Mouse (Mus musculus) brown adipose tissue, adult 24 weeks (tissue): Measurements from ENCODE around the gene B4galnt4. TPM values are rescaled to one million over a fixed set of nuclear protein-coding genes. Genes with fewer than 3 reads are reported as not detected.

Experiments used
- H3K27ac ChIP-seq: fragments of 200-500 bp; replicated peaks from 2 replicates; pipeline ENCODE4 v1.5.1; 2012; ENCODE audit warnings: low read depth, mild to moderate bottlenecking, low read length
- H3K4me1 ChIP-seq: fragments of 200-500 bp; 2 replicates; pipeline ENCODE4 v1.6.1; 2012; ENCODE audit warnings: low read length, mixed read lengths; ENCODE audit not compliant: control insufficient read depth, insufficient read depth, insufficient read length
- H3K4me3 ChIP-seq: fragments of 200-500 bp; 2 replicates; pipeline ENCODE4 v1.5.1; 2012; ENCODE audit warnings: low read depth, mild to moderate bottlenecking, low read length, moderate library complexity; ENCODE audit not compliant: insufficient read depth
- polyA plus RNA-seq: library from polyadenylated mRNA; stranded (reverse); fragments of >200 nt; gene quantifications from 2 replicates; pipeline ENCODE4 v1.2.4, GENCODE M21; 2012; ENCODE audit not compliant: missing spikeins, insufficient read depth, insufficient read length

The B4galnt4 gene
- polyA plus RNA-seq, 1 experiment: not detected

GRCm38 (mm10) chr7:141117636-141118035 lies 56.7 kb downstream of the B4galnt4 start, which contains the start of gene Ano9:
Gene Ano9, minus strand, starts transcription at chr7:141117806.
- Histone ChIP-seq H3K4me1 (peaks cover 6% of the 10 kb centered on the region; the same call in 1 of the 2 replicates), H3K4me3 (no peak within 1 kb of the TSS), H3K27ac (no peak within 1 kb of the TSS)

GRCm38 (mm10) chr7:141119487-141119886 lies 58.6 kb downstream of the B4galnt4 start:
- Histone ChIP-seq H3K4me1 (peaks cover 6% of the 10 kb centered on the region; the same call in 1 of the 2 replicates), H3K27ac (no peak overlapping the region), H3K4me3 (no peak overlapping the region)

GRCm38 (mm10) chr7:141120605-141121004 lies 59.7 kb downstream of the B4galnt4 start:
- no peak overlapping the region for H3K27ac ChIP-seq
- no peak overlapping the region for H3K4me3 ChIP-seq
- peaks cover 6% of the 10 kb centered on the region; the same call in 1 of the 2 replicates for H3K4me1 ChIP-seq

GRCm38 (mm10) chr7:141121051-141121531 lies 60.2 kb downstream of the B4galnt4 start:
- Histone ChIP-seq H3K4me3 (no peak overlapping the region), H3K27ac (no peak overlapping the region), H3K4me1 (peaks cover 6% of the 10 kb centered on the region; the same call in 1 of the 2 replicates)

Other genes starting within 250 kb of the B4galnt4 start
- not detected in 2 replicates for gene Zfp941, start 238.9 kb upstream of the B4galnt4 start, polyA plus RNA-seq
- 2.3 TPM in 1 of 2 replicates, not detected in the other for gene Urah, start 226.1 kb upstream of the B4galnt4 start, polyA plus RNA-seq
- not detected in 2 replicates for gene Scgb1c1, start 215.6 kb upstream of the B4galnt4 start, polyA plus RNA-seq
- gene Odf3, start 213.3 kb upstream of the B4galnt4 start, polyA plus RNA-seq: not detected in 2 replicates
- not detected in 2 replicates for gene Gm45785, start 204.8 kb upstream of the B4galnt4 start, polyA plus RNA-seq
- 14.4 and 15.5 TPM in 2 replicates for gene Ric8a, start 204.1 kb upstream of the B4galnt4 start, polyA plus RNA-seq
- gene Bet1l, start 203.5 kb upstream of the B4galnt4 start, polyA plus RNA-seq: 43.9 and 49.2 TPM in 2 replicates
- gene Psmd13, start 179.1 kb upstream of the B4galnt4 start, polyA plus RNA-seq: 108 and 110 TPM in 2 replicates
- gene Sirt3, start 178.8 kb upstream of the B4galnt4 start, polyA plus RNA-seq: 77.2 and 79.1 TPM in 2 replicates
- 8,049 and 8,538 TPM in 2 replicates for gene Cox8b, start 160.7 kb upstream of the B4galnt4 start, polyA plus RNA-seq
- not detected in 2 replicates for gene Nlrp6, start 140.2 kb upstream of the B4galnt4 start, polyA plus RNA-seq
- 7.1 and 8.7 TPM in 2 replicates for gene Pgghg, start 119.7 kb upstream of the B4galnt4 start, polyA plus RNA-seq
- gene Ifitm5, start 110.8 kb upstream of the B4galnt4 start, polyA plus RNA-seq: not detected in 2 replicates
- gene Gm45717, start 105.2 kb upstream of the B4galnt4 start, polyA plus RNA-seq: not detected in 2 replicates
- gene Ifitm2, start 105.1 kb upstream of the B4galnt4 start, polyA plus RNA-seq: 194 and 274 TPM in 2 replicates
- gene Ifitm1, start 93.9 kb upstream of the B4galnt4 start, polyA plus RNA-seq: not detected in 2 replicates
- gene Ifitm3, start 50.3 kb upstream of the B4galnt4 start, polyA plus RNA-seq: 117 and 134 TPM in 2 replicates
- gene Ifitm6, start 43.2 kb upstream of the B4galnt4 start, polyA plus RNA-seq: 2.1 TPM in 1 of 2 replicates, not detected in the other
- gene Gm17387, start 32.0 kb upstream of the B4galnt4 start, polyA plus RNA-seq: not detected in 2 replicates
- gene Pkp3, start 17.1 kb downstream of the B4galnt4 start, polyA plus RNA-seq: 1.6 TPM in 1 of 2 replicates, not detected in the other
- gene Sigirr, start 39.5 kb downstream of the B4galnt4 start, polyA plus RNA-seq: 1.1 and 2.9 TPM in 2 replicates
- gene Ano9, start 56.7 kb downstream of the B4galnt4 start, polyA plus RNA-seq: not detected in 2 replicates
- 27.0 and 49.5 TPM in 2 replicates for gene Ptdss2, start 61.3 kb downstream of the B4galnt4 start, polyA plus RNA-seq
- 49.5 and 67.9 TPM in 2 replicates for gene Rnh1, start 111.8 kb downstream of the B4galnt4 start, polyA plus RNA-seq
- 72.6 and 86.6 TPM in 2 replicates for gene Hras, start 132.9 kb downstream of the B4galnt4 start, polyA plus RNA-seq
- 3.4 and 5.8 TPM in 2 replicates for gene Lrrc56, start 133.1 kb downstream of the B4galnt4 start, polyA plus RNA-seq
- not detected in 2 replicates for gene Lmntd2, start 153.0 kb downstream of the B4galnt4 start, polyA plus RNA-seq
- 1.4 and 1.5 TPM in 2 replicates for gene Rassf7, start 154.8 kb downstream of the B4galnt4 start, polyA plus RNA-seq
- 17.0 and 22.5 TPM in 2 replicates for gene Phrf1, start 167.7 kb downstream of the B4galnt4 start, polyA plus RNA-seq
- gene Irf7, start 205.4 kb downstream of the B4galnt4 start, polyA plus RNA-seq: 3.3 and 5.5 TPM in 2 replicates
- gene Cdhr5, start 215.7 kb downstream of the B4galnt4 start, polyA plus RNA-seq: not detected in 2 replicates
- gene Sct, start 218.0 kb downstream of the B4galnt4 start, polyA plus RNA-seq: not detected in 2 replicates
- gene Drd4, start 230.9 kb downstream of the B4galnt4 start, polyA plus RNA-seq: not detected in 2 replicates